ENCODE assay signal across 8 mouse cellular contexts in genomic region chr1:35726596-35726995, GRCm38 (mm10).
DNase-seq lines count a peak whose midpoint lies in the region; ATAC-seq and TF ChIP-seq lines count a peak whose summit lies in the region.

No protein-coding gene starts in this region.

- H3K9ac ChIP-seq in midbrain, embryonic 11.5 days (ENCODE audit: low read length), result no peak overlapping the region
- no peak overlapping the region for H3K9ac ChIP-seq in midbrain, embryonic 13.5 days (replicated peaks)
- no peak overlapping the region for H3K9ac ChIP-seq in hindbrain, postnatal 0 days (replicated peaks; ENCODE audit: low read length)
- H3K9ac ChIP-seq in limb, embryonic 11.5 days (ENCODE audit: low read length), result no peak overlapping the region

- H3K27me3 ChIP-seq in midbrain, embryonic 11.5 days (ENCODE audit: control insufficient read depth, insufficient read depth, low read length), result no peaks in the 10 kb centered on the region
- H3K27me3 ChIP-seq in midbrain, embryonic 13.5 days, result no peaks in the 10 kb centered on the region
- H3K27me3 ChIP-seq in hindbrain, postnatal 0 days (ENCODE audit: insufficient read depth, low read length), result no peaks in the 10 kb centered on the region
- H3K27me3 ChIP-seq in limb, embryonic 11.5 days (ENCODE audit: control insufficient read depth, insufficient read depth, low read length), result no peaks in the 10 kb centered on the region

- no peak overlapping the region for H3K4me3 ChIP-seq in midbrain, embryonic 11.5 days (ENCODE audit: low read depth, low read length)
- no peak overlapping the region for H3K4me3 ChIP-seq in midbrain, embryonic 13.5 days (replicated peaks)
- H3K4me3 ChIP-seq in hindbrain, postnatal 0 days (ENCODE audit: low read length), result no peak overlapping the region
- no peak overlapping the region for H3K4me3 ChIP-seq in limb, embryonic 11.5 days (ENCODE audit: low read depth, low read length)

- no peaks in the 10 kb centered on the region for H3K36me3 ChIP-seq in midbrain, embryonic 11.5 days (ENCODE audit: control insufficient read depth, insufficient read depth, low read length)
- H3K36me3 ChIP-seq in midbrain, embryonic 13.5 days, result no peaks in the 10 kb centered on the region
- H3K36me3 ChIP-seq in hindbrain, postnatal 0 days (ENCODE audit: insufficient read depth, low read length), result no peaks in the 10 kb centered on the region
- H3K36me3 ChIP-seq in limb, embryonic 11.5 days (ENCODE audit: control insufficient read depth, insufficient read depth, low read length), result no peaks in the 10 kb centered on the region

- peak; percentile 97 for DNase-seq in midbrain, embryonic 11.5 days (ENCODE audit: low spot score, missing footprints)
- DNase-seq in adrenal gland, adult 8-10 months, result peak; percentile 57
- DNase-seq in embryo, embryonic 11.5 days (ENCODE audit: low read depth, low spot score), result peak; percentile 30
- DNase-seq in hindbrain, postnatal 0 days (ENCODE audit: low spot score), result peak; percentile 63
- peak; percentile 84 for DNase-seq in limb, embryonic 11.5 days (ENCODE audit: low spot score)
- peak; percentile 71 for DNase-seq in right cerebral cortex, postnatal 14 days

- no peaks in the 10 kb centered on the region for H3K9me3 ChIP-seq in midbrain, embryonic 11.5 days (ENCODE audit: control insufficient read depth, low read length)
- no peaks in the 10 kb centered on the region for H3K9me3 ChIP-seq in midbrain, embryonic 13.5 days
- H3K9me3 ChIP-seq in hindbrain, postnatal 0 days (ENCODE audit: low read length), result no peaks in the 10 kb centered on the region
- H3K9me3 ChIP-seq in limb, embryonic 11.5 days (ENCODE audit: control insufficient read depth, low read length), result no peaks in the 10 kb centered on the region

- H3K27ac ChIP-seq in midbrain, embryonic 11.5 days (ENCODE audit: low read depth, low read length), result no peak overlapping the region
- H3K27ac ChIP-seq in midbrain, embryonic 13.5 days, result no peak overlapping the region
- H3K27ac ChIP-seq in hindbrain, postnatal 0 days, result no peak overlapping the region
- no peak overlapping the region for H3K27ac ChIP-seq in limb, embryonic 11.5 days (replicated peaks; ENCODE audit: low read depth, low read length)

- no peaks in the 10 kb centered on the region; the same call in 1 of the 2 replicates for H3K4me1 ChIP-seq in midbrain, embryonic 11.5 days (ENCODE audit: control insufficient read depth, insufficient read depth, low read length)
- H3K4me1 ChIP-seq in midbrain, embryonic 13.5 days (replicated peaks), result 0 out of 2 replicates have a peak, but pooled peaks cover 2% of the 10 kb centered on the region
- no peaks in the 10 kb centered on the region for H3K4me1 ChIP-seq in hindbrain, postnatal 0 days (ENCODE audit: insufficient read depth, low read length)
- H3K4me1 ChIP-seq in limb, embryonic 11.5 days (ENCODE audit: control insufficient read depth, insufficient read depth, low read length), result no peaks in the 10 kb centered on the region

- ATAC-seq in midbrain, embryonic 11.5 days (ENCODE audit: low FRiP score), result no peak
- ATAC-seq in midbrain, embryonic 13.5 days, result no peak
- ATAC-seq in hindbrain, postnatal 0 days, result no peak
- no peak for ATAC-seq in limb, embryonic 11.5 days (ENCODE audit: insufficient number of reproducible peaks, low FRiP score, low TSS enrichment, low read depth)
- ATAC-seq in erythroblast, adult 5-6 weeks (replicated peaks; ENCODE audit: low FRiP score, poor library complexity, severe bottlenecking), result no peak

- peak; percentile 68 for TF ChIP-seq CTCF in hindbrain, postnatal 0 days (IDR thresholded peaks at IDR 0.05; ENCODE audit: low read depth)

- H3K4me2 ChIP-seq in midbrain, embryonic 11.5 days, result no peak overlapping the region
- H3K4me2 ChIP-seq in midbrain, embryonic 13.5 days (replicated peaks), result no peak overlapping the region
- no peak overlapping the region for H3K4me2 ChIP-seq in hindbrain, postnatal 0 days (ENCODE audit: low read depth, low read length)
- H3K4me2 ChIP-seq in limb, embryonic 11.5 days (ENCODE audit: low read depth, severe bottlenecking), result no peak overlapping the region

- WGBS in midbrain, embryonic 11.5 days, result 68% methylated on average over 1 of the region's 1 CpGs
- WGBS in midbrain, embryonic 13.5 days, result 39% methylated on average over 1 of the region's 1 CpGs
- WGBS in hindbrain, postnatal 0 days, result 62% methylated on average over 1 of the region's 1 CpGs
- WGBS in limb, embryonic 11.5 days, result 14% methylated on average over 1 of the region's 1 CpGs

Comparison
In these comparisons a context has a peak if more than half of its experiments do, and no peak if none do; other contexts are left out.
1. DNase-seq: peak in every context shown above with its lines; median percentile 97 in midbrain, embryonic 11.5 days; 84 in limb, embryonic 11.5 days; 71 in right cerebral cortex, postnatal 14 days; 63 in hindbrain, postnatal 0 days; 57 in adrenal gland, adult 8-10 months; 30 in embryo, embryonic 11.5 days.